Mouse (Mus musculus) lung, postnatal 4 days (tissue): ENCODE results near the gene Gstp2.
A peak's percentile ranks its signal among the peaks of the same experiment; 100 is the strongest.
"Not testable (repeated sequence)": the region's sequence is repeated elsewhere in the genome, so short reads cannot be mapped to it uniquely, and the experiment has no call there.

Source experiments
- DNase-seq, 2 experiments: peaks; one replicate each; pipeline ENCODE4 v3.0.0; 2021

Gene Gstp2

GRCm38 (mm10) chr19:4047859-4048258 lies 2.0 kb upstream of the Gstp2 start:
- peak; percentile 59 to 84 for DNase-seq

- no peak for DNase-seq
These were observed 1.0 kb upstream of the Gstp2 start for GRCm38 (mm10) chr19:4046866-4047254.

DNA sequence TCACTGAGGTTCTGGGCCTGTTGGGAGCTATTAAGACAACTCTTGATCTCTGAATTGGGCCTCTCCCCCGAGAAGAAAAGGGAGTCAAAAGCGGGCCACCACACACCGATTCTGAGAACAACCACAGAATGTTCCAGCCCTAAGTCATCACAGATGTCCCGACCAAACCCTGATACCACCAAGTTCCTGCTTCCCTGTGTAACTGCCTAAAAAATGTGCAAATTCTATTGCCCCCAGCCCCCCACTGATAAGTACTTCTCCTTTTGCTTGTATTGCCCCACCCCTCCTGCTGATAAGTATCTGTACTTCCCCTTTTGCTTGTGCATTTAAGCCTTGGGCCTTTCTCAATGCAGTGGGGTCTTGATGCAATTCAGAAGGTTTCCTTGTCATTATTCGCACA lies 1.7 kb downstream of the Gstp2 start:
- DNase-seq: not testable (repeated sequence)

DNA sequence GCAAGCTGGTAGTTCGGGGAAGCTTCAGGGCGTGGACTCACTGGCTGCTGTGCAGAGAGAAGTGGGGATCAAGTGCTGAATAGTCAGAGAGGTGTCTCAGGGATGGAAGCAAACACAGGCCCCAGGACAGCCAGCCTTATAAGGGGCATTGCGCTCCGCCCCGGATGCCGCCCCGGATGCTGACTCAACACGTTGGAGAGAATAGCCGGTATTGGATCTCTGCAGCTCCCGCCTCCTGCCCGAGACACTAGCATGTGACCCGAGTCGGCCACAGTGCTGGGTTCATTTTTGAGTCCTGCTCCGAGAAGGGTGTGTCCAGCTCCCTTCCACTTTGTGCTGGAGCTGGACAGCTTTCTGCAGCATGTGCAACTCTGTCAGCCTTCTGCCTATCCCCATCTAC lies 3.7 kb downstream of the Gstp2 start:
- peak; percentile 62 to 71 for DNase-seq

GRCm38 (mm10) chr19:4041500-4041899 lies 4.3 kb downstream of the Gstp2 start:
- DNase-seq: not testable (repeated sequence)

DNA sequence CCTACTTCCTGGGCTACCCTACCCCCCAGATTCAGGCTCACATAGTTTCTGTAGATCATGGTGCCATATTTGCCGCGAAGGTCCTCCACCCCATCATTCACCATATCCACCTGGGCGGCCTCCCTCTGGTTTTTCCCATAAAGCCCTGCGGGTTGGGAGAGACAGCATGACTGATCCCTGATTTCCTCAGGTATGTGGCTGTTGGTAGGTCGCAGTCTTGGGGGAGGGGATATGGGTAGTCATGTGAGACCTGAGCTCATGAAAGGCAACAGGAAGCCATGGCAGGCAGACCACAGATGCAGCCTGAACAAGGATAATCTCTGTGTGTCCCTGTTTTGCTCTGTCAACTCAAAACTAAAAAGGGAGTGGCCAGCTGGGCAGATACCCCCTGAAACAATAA lies 4.9 kb downstream of the Gstp2 start:
- DNase-seq: not testable (repeated sequence)

DNA sequence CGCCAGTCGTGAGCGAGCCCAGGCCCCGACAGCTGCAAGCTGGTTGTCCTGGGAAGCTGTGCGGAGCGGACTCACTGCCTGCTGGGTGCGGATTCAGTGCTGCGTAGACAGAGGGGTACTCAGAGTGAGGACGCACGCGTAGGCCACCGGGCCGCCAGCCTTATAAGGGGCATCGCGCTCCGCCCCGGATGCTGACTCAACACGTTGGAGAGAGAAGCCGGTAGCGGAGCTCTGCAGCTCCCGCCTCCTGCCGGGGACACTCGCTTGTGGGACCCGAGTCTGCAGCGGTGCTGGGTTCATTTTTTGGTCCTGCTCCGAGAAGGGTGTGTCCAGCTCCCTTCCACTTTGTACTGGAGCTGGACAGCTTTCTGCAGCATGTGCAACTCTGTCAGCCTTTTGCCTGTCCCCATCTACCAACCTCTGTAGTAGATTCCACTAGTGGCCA lies 8.0 kb downstream of the Gstp2 start, which contains the start of gene Gstp1:
Gene Gstp1, minus strand, starts transcription at position 198 of the 445 bp plus-strand sequence.
- peak; percentile 92 to 93 for DNase-seq

GRCm38 (mm10) chr19:4037154-4037787 lies 8.6 kb downstream of the Gstp2 start:
- not testable (repeated sequence) for DNase-seq

GRCm38 (mm10) chr19:4036327-4037045 lies 9.3 kb downstream of the Gstp2 start:
- no peak for DNase-seq

GRCm38 (mm10) chr19:4033742-4034141 lies 12.1 kb downstream of the Gstp2 start:
- no peak for DNase-seq

DNA sequence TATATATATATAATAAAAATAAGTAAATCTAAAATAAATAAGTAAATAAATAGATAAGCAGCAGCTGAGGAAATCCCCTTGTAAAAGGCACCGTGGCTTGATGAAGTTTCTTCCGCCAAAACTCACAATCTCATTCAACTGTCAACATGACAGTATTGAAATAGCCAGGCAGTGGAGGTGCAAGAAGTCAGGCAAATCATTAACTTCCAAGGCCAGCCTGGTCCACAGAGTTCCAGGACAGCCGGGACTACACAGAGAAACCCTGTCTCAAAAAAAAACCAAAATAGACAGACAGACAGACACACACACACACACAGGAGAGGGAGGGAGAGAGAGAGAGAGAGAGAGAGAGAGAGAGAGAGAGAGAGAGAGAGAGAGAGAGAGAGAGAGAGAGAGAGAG lies 12.5 kb downstream of the Gstp2 start:
- DNase-seq: no peak

- no peak for DNase-seq
These were observed 13.2 kb downstream of the Gstp2 start for GRCm38 (mm10) chr19:4032668-4033067.

- DNase-seq: no peak
These were observed 18.2 kb downstream of the Gstp2 start for GRCm38 (mm10) chr19:4027576-4027975.

DNA sequence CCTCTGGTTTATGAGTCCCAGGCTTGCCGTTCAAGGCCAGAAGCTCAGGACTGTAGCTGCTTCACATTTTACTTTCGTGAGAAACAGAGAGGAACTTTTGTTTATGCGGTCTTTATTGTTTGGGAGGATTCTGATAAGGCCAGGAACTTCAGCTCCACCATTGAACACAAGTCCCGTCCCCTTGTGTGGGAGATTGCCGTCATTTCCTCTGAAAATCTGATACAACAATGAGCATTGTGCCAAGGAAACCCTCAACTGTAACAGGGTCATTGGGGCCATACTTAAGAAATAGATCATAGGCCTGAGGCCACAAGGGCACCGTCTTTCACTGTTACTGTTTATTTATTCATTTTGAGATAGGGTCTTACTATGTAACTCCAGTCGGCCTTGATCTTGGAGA lies 22.6 kb downstream of the Gstp2 start:
- DNase-seq: no peak

DNA sequence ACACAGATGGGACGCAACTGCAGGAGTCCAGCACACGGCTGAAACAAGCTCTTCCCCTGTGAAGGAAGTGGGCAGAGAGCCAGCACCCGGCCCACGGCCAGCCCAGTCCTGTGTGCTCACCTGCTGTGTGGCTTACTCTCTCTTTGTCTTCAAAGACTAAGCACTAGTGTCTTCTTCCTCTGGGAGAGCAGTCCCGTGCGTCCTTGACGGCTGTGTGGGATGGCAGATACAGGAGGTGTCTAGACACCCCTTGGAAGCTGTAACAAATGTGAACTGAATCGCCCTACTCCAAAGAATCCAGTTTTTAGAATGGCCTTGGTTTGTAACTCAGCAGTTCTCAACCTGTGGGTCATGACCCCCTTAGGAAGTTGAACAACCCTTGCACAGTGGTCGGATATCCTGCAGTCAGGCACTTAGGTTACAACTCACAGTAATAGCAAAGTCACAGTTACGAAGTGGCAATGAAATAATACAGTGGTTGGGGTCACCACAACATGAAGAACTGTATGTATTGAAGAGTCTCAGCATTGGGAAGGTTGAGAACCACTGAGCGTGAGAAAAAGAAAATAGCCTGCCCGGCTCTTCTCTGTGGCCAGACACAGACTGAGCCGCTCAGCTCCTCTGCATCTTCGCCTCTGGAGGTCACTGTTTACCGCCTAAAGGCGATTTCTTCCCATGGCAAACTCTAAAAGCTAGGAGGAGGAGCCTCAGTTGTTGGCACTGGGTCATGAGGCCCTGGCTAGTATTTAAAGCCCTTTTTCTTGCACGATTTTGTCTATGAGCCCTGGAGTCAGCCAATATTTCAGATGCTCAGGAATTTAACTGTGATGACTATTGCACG lies 26.9 kb downstream of the Gstp2 start:
- peak; percentile 81 to 89 for DNase-seq

DNA sequence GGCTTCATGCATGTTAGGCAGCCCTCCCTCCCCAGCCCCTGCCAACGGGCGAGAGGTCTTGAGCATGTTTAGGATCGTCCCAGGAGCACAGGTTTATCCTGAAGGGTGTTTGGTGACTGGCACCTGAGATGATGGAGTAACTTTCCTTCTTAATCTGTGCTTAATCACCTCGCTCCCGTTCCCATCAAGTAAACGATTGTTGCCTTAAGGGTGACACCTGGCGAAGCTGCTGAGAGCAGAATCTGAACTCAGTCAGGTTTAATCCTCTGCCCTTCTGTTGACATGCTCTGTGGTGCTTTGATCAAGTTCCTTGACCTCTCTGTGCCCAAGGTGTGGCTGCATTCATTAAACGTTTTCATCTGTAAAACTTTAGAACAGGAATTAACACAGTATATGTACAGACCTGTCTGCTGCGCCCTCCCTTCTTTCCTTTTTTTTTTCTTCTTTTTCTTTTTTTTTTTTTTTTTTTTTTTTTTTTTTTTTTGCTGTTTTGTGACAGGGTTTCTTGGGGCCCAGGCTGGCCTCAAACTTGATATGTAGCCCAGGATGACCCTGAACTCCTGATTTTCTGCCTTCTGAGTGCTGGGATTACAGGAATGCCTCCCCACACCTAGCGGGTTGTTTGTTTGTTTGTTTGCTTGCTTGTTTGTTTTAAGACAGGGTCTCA lies 27.8 kb downstream of the Gstp2 start:
- no peak for DNase-seq

GRCm38 (mm10) chr19:4015635-4016034 lies 30.2 kb downstream of the Gstp2 start:
- no peak for DNase-seq

DNA sequence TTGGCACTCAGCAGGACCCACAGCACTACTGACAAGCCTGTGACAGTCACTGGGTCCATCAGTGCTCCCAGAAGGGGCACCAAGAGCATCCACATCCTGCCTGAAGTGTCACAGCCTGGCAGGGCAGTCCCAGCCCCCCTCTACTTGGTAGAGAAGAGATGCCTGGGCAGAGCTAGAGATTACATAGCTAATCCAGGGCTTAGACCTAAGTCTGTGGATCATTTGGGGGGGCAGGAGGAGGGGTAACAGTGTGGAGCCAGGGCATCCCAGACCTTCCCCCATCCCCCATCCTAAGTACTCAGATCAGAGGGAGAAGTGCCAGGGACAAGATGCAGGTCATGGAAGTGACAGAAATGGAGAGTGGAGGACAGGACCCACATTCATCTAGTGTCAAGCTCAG lies 31.0 kb downstream of the Gstp2 start:
- no peak for DNase-seq

- no peak for DNase-seq
These were observed 32.8 kb downstream of the Gstp2 start for GRCm38 (mm10) chr19:4013066-4013465.

GRCm38 (mm10) chr19:4012432-4013022 lies 33.3 kb downstream of the Gstp2 start, which contains the start of gene Ndufv1:
Gene Ndufv1 (minus strand): TSS chr19:4012806.
- peak; percentile 97 to 99 for DNase-seq

- DNase-seq: no peak
These were observed 34.7 kb downstream of the Gstp2 start for GRCm38 (mm10) chr19:4011086-4011485.

DNA sequence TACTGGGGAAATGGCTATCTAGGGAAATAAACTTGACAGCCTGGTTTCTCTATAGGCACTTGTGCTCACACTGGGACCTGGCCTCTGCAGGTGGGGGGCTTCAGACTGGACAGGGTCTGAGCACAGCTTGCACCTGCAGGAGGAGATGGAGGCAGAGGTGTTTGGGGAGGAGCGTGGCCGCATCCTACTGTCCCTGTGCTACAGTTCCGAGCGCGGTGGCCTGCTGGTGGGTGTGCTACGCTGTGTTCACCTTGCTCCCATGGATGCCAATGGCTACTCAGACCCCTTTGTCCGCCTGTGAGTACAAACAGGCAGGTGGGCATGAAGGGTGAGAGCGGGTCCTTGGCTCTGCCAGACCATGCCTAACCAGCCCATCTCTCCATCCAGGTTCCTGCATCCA lies 39.9 kb downstream of the Gstp2 start:
- no peak for DNase-seq
